Mouse (Mus musculus) CH12.LX (cell line): ENCODE measurements around the gene Sprn.

Source experiments
- CTCF ChIP-seq, 2 experiments: IDR thresholded peaks in 1 of 2; conservative IDR thresholded peaks in 1 of 2; 2 replicates each; pipeline ENCODE4 v1.5.1; 2011 to 2012; ENCODE audit warnings: low read depth in 2 of 2, low read length in 2 of 2, improper control_type of control experiment in 1 of 2, inconsistent platforms in 1 of 2, mild to moderate bottlenecking in 1 of 2, moderate library complexity in 1 of 2
- JUND ChIP-seq: conservative IDR thresholded peaks from 2 replicates; pipeline ENCODE4 v1.6.1; 2011; ENCODE audit warnings: low read depth, low read length, improper control_type of control experiment
- MAFK ChIP-seq: IDR thresholded peaks from 2 replicates; pipeline ENCODE4 v1.6.1; 2011; ENCODE audit warnings: low read length, improper control_type of control experiment; ENCODE audit not compliant: insufficient replicate concordance
- MEF2A ChIP-seq: IDR thresholded peaks from 2 replicates; pipeline ENCODE4 v1.6.1; 2014; ENCODE audit warnings: low read depth, mild to moderate bottlenecking, inconsistent platforms, low read length, improper control_type of control experiment, borderline replicate concordance
- POLR2A ChIP-seq: IDR thresholded peaks from 2 replicates; pipeline ENCODE4 v1.6.1; 2011; ENCODE audit warnings: low read depth, mild to moderate bottlenecking, improper control_type of control experiment, low read length
- SIN3A ChIP-seq: IDR thresholded peaks from 2 replicates; pipeline ENCODE4 v1.6.1; 2012; ENCODE audit warnings: low read length, improper control_type of control experiment, inconsistent platforms
- SMC3 ChIP-seq: IDR thresholded peaks from 2 replicates; pipeline ENCODE4 v1.6.1; 2011; ENCODE audit warnings: low read depth, low read length, improper control_type of control experiment
- USF1 ChIP-seq: IDR thresholded peaks from 2 replicates; pipeline ENCODE4 v1.6.1; 2014; ENCODE audit warnings: low read depth, mild to moderate bottlenecking, inconsistent platforms, low read length, improper control_type of control experiment

DNA sequence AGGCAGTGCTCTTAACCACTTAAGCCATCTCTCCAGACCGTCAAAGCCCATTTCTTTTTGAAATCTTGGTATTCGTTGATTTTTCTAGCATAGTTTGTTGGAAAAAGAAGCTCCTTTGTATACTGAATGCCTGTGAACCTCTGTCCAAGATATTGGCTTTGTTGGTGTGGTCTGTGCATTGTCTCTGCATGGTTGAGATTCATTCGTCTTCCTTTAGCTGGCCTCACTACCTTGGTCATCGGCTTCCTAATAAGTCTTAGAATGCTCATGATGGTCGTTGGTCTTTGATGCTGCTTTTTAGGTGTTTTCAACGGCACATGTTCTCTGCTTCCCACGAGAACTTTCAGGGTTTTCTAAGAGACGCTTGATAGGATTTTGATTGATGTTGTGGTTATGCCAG, 41.3 kb upstream of the Sprn start:
- no peak for TF ChIP-seq JUND
- no peak for TF ChIP-seq MAFK
- TF ChIP-seq MEF2A, result no peak
- no peak for TF ChIP-seq USF1
- TF ChIP-seq SMC3, result no peak
- TF ChIP-seq CTCF (conservative IDR thresholded peaks at IDR 0.05 in 1 of 2, IDR thresholded peaks at IDR 0.05 in 1 of 2; ENCODE audit: low read depth in 2 of 2, low read length in 2 of 2), result no peak
- TF ChIP-seq SIN3A, result no peak
- no peak for TF ChIP-seq POLR2A
